Mouse (Mus musculus): ENCODE measurements at regions not wholly inside any gene's neighbourhood (a gene's known extent, or its start where the extent isn't known, plus 50 kb on each side); places are given as distances from the start of the nearest gene placed in this dataset.

GRCm38 (mm10) chr4:82161818-82162217, 543.7 kb downstream of the Nfib start:
- DNase-seq (ENCODE audit: low read depth, low spot score) = no peak

- no peak for DNase-seq (ENCODE audit: low read depth, low spot score)
Observed at GRCm38 (mm10) chr4:82161232-82161631, 544.3 kb downstream of the Nfib start.

DNA sequence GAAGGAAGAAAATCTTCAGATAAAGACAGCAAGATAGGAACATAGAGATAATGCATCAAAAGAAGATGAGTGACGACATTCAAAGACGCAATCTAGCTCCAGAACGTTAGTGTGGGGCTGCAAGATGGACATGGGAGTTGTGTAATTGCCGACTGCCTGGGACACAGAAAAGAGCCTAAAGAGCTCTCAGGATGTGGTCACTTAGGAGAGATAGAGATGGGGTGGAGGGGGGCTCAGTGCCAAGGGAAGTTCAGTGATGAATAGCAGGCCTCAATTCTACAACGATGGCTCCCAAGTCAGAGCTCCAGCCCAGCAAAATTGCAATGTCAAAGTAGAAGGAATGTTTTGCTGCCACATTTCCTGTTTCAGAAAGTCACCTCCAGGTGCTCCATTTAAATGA, 545.3 kb downstream of the Nfib start:
- DNase-seq (ENCODE audit: low read depth, low spot score) = no peak

DNA sequence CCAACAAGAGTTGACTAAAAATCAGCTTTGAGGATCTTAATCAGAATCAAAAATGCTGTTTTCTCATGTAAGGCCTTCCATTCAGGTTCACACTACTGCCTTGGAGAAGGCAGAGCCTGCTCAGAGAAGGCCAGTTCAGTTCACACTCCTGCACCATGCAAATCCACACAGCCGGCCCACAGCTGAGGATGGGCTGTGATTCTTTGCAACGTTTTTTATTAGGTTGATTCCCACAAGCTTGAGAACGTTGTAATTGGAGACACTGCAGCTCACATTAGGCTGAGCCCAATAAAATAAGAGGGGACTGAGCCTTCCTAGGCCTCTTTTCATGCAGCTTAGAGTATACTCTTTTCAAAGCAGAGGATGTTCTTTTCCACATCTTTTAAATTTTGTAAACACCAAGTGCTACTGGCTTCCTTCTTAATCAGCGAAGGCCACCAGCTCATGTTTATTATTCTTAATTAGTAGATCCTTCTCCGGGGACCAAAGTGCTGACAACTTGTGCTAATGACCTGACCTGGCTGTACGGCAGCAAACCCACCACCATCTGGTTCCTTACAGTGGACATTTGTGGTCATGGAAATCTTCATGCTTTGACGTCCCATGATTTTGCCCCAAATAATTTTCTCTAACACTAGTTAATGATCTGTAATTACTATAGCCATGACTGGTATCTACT, 549.8 kb downstream of the Nfib start:
- no peak for DNase-seq (ENCODE audit: low read depth, low spot score)

GRCm38 (mm10) chr4:82154021-82154555, 551.5 kb downstream of the Nfib start:
- DNase-seq (ENCODE audit: low read depth, low spot score) = no peak

- DNase-seq (ENCODE audit: low read depth, low spot score) = no peak
Observed at GRCm38 (mm10) chr4:82153604-82154003, 551.9 kb downstream of the Nfib start.

DNA sequence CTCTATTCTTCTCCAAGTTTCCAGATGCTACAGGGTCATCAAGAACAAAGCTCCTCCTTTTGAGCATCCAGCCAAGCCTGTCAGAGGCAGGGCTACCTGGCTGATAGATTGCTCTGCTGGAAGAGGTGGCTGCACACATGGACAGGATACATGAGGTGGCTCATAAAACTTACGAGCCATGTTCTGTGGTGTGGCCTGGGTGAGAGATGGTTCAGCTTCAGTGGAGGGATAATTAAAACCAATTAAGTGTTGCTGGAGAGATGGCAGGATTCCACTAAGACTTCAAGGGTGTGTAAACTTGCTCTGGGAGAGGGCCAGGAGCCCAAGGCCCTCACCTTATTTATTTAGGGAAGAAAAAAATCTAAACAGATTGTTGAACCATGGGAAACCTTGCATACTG, 555.6 kb downstream of the Nfib start:
- no peak for DNase-seq (ENCODE audit: low read depth, low spot score)

DNA sequence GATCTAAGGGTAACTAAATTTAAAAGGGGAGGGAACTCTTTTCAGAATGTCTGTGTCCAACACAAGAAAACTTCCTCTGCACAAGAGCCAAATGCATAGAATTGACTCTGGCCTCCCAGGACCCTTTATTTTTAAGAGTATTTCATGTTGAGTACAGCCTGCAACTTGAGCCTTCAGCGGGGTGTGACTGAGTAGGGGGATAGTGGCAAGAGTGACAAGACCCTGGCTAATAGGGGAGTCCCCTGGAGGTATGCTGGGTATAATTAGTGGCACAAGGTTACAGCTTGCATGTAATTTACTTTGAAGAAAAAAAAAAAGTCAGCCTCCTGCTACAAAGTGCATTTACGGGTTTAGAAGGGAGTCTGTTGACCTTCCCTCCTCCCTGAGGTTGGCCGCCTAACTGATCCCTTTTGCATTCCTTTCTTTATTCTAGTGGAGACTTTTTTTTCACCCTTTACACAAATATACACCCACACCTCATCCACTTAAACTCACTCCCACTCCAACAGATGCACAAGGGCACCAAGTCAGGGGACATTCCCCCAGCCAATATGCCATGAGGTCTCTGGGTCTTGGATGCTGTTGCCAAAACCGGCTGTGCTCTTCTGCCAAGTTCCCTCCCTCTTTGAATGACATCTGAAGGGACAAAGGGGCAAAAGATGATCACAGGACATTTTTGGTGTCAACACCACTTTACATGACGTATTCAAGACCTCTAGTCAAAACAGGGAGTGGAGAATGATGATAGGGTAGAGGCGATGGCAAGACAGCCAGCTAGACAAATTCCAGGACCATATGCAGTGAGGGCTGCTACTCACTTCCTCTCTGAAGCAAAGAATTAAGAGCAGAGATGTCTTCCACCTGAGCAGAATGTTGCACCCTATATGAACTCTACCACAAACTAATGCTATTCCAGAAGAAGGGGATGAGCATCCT, 557.2 kb downstream of the Nfib start:
- no peak for DNase-seq (ENCODE audit: low read depth, low spot score)

- no peak for DNase-seq (ENCODE audit: low read depth, low spot score)
Observed at GRCm38 (mm10) chr4:82142391-82142790, 563.2 kb downstream of the Nfib start.

- no peak for DNase-seq (ENCODE audit: low read depth, low spot score)
Observed at GRCm38 (mm10) chr4:82139806-82140205, 565.7 kb downstream of the Nfib start.

DNA sequence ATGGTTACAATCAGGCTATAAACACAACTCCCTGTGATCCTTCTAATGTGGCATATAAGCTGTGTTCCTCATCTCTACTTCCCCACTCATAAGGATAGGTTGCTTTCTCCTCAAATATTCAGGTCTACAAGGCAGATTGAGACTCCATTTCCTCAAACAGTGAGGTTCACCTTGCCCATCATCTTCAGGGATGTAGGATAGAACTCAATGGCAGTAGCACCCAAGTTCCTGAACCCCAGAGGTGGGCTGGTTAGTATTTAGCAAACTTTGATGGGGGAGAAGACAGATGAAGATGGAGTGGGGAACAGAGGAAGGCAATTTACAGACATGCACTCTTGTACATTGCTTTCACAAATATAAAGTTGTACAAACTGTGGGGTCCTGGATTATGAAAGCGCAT, 566.5 kb downstream of the Nfib start:
- DNase-seq (ENCODE audit: low read depth, low spot score) = no peak

DNA sequence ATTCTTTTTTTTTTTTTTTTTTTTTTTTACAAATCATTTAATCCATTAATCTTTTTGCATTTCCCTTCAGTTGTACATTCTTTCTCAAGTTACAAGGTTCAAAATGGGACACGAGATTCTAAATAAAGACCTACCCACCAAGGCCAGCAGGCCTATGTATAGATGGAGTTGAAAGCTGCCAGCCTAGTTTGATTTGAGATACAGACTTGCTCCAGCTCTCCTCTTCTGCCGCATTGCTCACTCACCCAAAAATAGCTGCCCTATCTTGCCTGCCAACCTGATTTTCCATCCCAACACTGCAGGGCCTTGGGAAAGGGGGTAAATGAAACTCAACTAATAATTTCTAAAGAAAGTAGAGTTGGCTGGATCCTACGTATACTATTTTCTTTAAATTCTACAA, 572.7 kb downstream of the Nfib start:
- no peak for DNase-seq (ENCODE audit: low read depth, low spot score)

DNA sequence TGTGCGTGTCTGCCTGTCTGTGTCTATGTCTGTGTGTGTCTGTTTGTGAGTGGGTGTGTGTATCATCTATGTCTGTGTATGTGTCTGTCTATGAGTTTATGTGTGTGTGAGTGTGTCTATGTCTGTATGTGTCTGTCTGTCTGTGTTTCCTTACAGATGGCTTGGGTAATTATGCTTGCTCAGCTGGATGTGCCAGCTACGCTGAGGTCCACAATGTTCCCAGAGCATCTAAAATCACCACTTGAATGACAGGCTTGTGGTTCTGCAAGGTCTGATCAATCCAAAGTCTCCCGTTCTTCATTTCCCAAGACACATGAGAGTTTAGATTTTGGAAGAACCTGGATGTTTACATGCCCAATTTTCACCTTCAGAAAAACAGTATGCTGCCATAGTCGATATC, 573.2 kb downstream of the Nfib start:
- DNase-seq (ENCODE audit: low read depth, low spot score) = no peak

GRCm38 (mm10) chr4:82129471-82129870, 576.1 kb downstream of the Nfib start:
- DNase-seq (ENCODE audit: low read depth, low spot score) = no peak

GRCm38 (mm10) chr4:82123733-82124132, 581.8 kb downstream of the Nfib start:
- DNase-seq (ENCODE audit: low read depth, low spot score) = no peak

DNA sequence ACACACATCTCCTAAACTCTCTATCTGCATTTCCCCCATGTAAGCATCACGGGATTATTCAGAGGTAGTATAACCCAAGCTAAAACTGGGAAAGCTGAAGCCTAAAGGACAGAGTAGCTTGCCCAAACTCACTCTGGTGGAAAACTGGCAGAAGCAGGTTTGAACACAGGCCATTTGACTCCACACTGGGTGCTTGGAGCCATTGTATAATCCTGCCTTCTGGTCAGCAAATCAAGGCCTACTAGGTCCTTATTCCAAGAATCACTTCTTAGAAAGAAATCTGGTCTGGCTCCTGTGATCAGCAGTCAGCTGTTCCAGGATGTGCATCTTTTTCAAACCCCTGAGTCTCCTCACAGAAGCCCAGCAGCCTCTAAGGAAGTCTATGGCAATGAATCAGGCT, 582.4 kb downstream of the Nfib start:
- no peak for DNase-seq (ENCODE audit: low read depth, low spot score)

DNA sequence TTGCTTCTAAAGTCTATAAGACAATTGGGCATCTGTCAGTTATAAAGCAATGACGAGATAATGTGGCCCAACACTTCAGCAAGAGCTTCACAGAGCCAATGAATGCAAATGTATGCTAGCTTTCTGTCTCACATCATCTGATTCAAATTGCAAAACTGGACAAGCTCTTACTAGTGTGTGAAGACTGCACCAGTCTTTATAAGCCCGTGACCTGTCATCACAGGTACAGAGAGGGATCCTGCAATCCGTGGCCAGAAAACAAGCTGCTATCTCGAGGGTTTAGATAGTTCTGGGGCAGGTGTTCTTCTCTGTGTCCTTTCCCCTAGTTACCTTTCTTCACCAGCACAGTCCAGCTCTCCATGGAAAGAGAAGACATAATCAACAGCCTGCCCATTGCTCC, 584.8 kb downstream of the Nfib start:
- no peak for DNase-seq (ENCODE audit: low read depth, low spot score)

DNA sequence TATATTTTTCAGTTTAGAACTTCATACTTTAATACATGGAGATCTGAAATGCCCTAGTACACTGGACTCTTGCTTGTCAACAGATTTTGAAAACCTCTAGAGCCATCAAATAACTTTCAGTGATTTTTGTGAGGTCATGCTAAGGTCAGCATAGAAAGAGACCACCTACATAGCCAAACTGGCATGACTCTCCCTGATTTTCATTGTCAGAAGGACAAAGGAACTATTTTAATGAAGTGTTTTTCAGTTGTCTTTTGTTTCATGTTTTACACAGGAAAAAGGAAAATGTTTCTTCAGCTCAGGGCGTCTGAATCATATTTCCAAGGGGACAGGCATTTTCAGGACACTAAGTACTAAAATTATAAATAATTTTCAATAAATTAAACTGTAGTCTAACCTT, 585.2 kb downstream of the Nfib start:
- DNase-seq (ENCODE audit: low read depth, low spot score) = no peak

- no peak for DNase-seq (ENCODE audit: low read depth, low spot score)
Observed at GRCm38 (mm10) chr4:82101837-82102236, 603.7 kb downstream of the Nfib start.

DNA sequence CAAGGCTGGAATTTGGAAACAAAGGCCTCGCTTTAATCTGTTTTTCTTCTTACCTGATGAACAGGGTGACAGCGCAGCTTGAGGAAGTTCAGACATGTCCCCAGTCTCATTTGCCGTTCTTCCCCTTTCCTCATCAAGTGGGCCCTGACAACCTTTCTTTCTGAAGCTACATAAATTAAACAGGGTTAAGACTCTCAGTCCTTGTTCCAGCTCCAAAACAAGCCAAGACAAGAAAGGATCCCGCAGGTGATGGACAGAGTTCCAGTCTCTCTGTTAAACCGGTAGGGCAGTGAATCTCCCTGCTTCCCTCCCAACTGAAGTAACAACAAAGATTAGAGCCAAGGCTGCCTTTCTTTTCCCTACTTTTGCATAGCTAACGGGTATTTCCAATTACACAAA, 605.6 kb downstream of the Nfib start:
- DNase-seq (ENCODE audit: low read depth, low spot score) = no peak

DNA sequence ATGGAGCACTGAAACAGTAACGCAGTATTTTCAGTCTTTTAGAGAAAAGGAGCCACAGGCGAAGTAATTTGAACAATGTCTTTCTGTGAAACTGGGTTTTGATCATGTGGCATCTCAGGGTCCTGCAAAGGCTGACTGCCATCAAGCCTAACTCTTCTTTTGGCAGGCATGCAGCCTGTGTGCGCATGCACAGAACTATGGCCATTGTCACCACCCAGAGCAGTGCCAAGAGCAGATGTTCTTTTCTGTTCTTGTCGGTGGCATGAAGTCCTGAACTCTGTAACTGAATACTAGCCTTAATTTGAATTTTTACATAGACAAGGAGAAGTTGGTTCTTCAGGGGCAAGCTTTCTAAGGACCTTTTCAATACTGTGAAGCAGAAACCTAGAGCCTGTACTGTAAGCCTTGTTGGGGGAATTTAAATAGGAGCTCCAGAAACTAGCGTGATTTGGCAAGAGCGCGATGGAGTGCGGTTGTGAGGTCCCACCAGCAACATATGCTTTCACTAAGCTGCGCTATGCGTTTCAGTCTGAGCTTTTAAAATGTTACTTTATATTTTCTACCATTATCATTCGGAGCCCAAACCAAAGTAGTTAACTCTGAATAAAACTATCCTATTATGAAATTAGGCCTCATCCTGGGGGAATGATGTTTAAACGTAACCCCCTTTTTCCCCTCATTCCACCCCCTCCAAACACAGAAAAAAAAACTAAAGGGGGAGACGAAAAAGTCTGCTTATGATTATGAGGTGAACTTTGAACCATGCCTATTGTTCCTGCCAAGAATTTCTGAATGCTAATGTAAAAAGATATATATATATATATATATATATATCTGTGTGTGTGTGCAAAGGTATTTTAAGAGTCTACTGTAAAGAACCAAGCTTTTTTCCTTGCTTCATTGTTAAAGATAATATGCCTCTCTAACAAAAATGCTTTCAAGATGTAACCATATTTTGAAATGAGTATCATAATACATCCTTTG, 606.3 kb downstream of the Nfib start:
- no peak for DNase-seq (ENCODE audit: low read depth, low spot score)
